Mouse (Mus musculus): ENCODE measurements around the gene Dennd6a.

- TF ChIP-seq CTCF (IDR thresholded peaks at IDR 0.05; ENCODE audit: low read depth) (no peak), EP300 (IDR thresholded peaks at IDR 0.05; ENCODE audit: low read depth) (no peak)
Measured at GRCm38 (mm10) chr14:26540577-26540976, 33.1 kb upstream of the Dennd6a start.
